Mouse (Mus musculus) megakaryocyte, embryonic 14.5 days (primary cell): ENCODE measurements at regions not wholly inside any gene's neighbourhood (a gene's known extent, or its start where the extent isn't known, plus 50 kb on each side); places are given as distances from the start of the nearest gene placed in this dataset.

ENCODE experiments used
- H3K27me3 ChIP-seq: replicated peaks from 2 replicates; pipeline ENCODE3; 2012; ENCODE audit warnings: inconsistent platforms
- H3K36me3 ChIP-seq: replicated peaks from 2 replicates; pipeline ENCODE3; 2012; ENCODE audit warnings: low read length, inconsistent platforms, mixed read lengths
- H3K4me1 ChIP-seq: 2 replicates; pipeline ENCODE4 v1.6.1; 2012; ENCODE audit warnings: inconsistent platforms
- H3K4me3 ChIP-seq: replicated peaks from 2 replicates; pipeline ENCODE3; 2012; ENCODE audit warnings: moderate library complexity, mild to moderate bottlenecking, inconsistent platforms
- H3K9me3 ChIP-seq: 2 replicates; pipeline ENCODE4 v1.6.1; 2012; ENCODE audit warnings: inconsistent platforms
- FLI1 ChIP-seq: IDR thresholded peaks from 2 replicates; pipeline ENCODE4 v1.6.1; 2012; ENCODE audit warnings: low read length, inconsistent platforms, mixed read lengths
- GATA1 ChIP-seq: IDR thresholded peaks from 3 replicates; pipeline ENCODE4 v1.6.1; 2012; ENCODE audit warnings: mixed read lengths, low read length, inconsistent platforms, borderline replicate concordance

GRCm38 (mm10) chr19:59715086-59715485, 228.4 kb downstream of the Rab11fip2 start:
- Histone ChIP-seq H3K27me3 (no peaks in the 10 kb centered on the region), H3K4me3 (no peak overlapping the region), H3K4me1 (no peaks in the 10 kb centered on the region), H3K9me3 (no peaks in the 10 kb centered on the region), H3K36me3 (no peaks in the 10 kb centered on the region)
- TF ChIP-seq GATA1 (no peak), FLI1 (no peak)

- no peaks in the 10 kb centered on the region for H3K27me3 ChIP-seq
- H3K4me1 ChIP-seq: no peaks in the 10 kb centered on the region
- peaks cover 5% of the 10 kb centered on the region; the same call in 1 of the 2 replicates for H3K9me3 ChIP-seq
- no peak overlapping the region for H3K4me3 ChIP-seq
- no peaks in the 10 kb centered on the region for H3K36me3 ChIP-seq
- TF ChIP-seq FLI1 (no peak), GATA1 (no peak)
Measured at GRCm38 (mm10) chr19:59717813-59718483, 225.5 kb downstream of the Rab11fip2 start.

GRCm38 (mm10) chr19:59738541-59738940, 204.9 kb downstream of the Rab11fip2 start:
- no peaks in the 10 kb centered on the region for H3K27me3 ChIP-seq
- no peaks in the 10 kb centered on the region for H3K4me1 ChIP-seq
- H3K36me3 ChIP-seq: no peaks in the 10 kb centered on the region
- TF ChIP-seq FLI1 (no peak), GATA1 (no peak)
- no peak overlapping the region for H3K4me3 ChIP-seq
- no peaks in the 10 kb centered on the region for H3K9me3 ChIP-seq

GRCm38 (mm10) chr19:59742946-59743345, 200.5 kb downstream of the Rab11fip2 start:
- Histone ChIP-seq H3K27me3 (no peaks in the 10 kb centered on the region), H3K4me1 (no peaks in the 10 kb centered on the region), H3K9me3 (no peaks in the 10 kb centered on the region; the same call in 1 of the 2 replicates), H3K36me3 (no peaks in the 10 kb centered on the region), H3K4me3 (no peak overlapping the region)
- TF ChIP-seq GATA1 (no peak), FLI1 (no peak)

- TF ChIP-seq FLI1 (no peak), GATA1 (no peak)
- H3K4me3 ChIP-seq: no peak overlapping the region
- no peaks in the 10 kb centered on the region for H3K27me3 ChIP-seq
- no peaks in the 10 kb centered on the region for H3K4me1 ChIP-seq
- no peaks in the 10 kb centered on the region for H3K9me3 ChIP-seq
- H3K36me3 ChIP-seq: no peaks in the 10 kb centered on the region
Measured at GRCm38 (mm10) chr19:59761218-59761617, 182.2 kb downstream of the Rab11fip2 start.

GRCm38 (mm10) chr19:59784401-59785046, 158.9 kb downstream of the Rab11fip2 start:
- H3K27me3 ChIP-seq: no peaks in the 10 kb centered on the region
- TF ChIP-seq FLI1 (no peak), GATA1 (no peak)
- H3K4me1 ChIP-seq: peaks cover 4% of the 10 kb centered on the region; the same call in 1 of the 2 replicates
- H3K9me3 ChIP-seq: peaks cover 9% of the 10 kb centered on the region; the same call in 1 of the 2 replicates
- H3K36me3 ChIP-seq: no peaks in the 10 kb centered on the region
- no peak overlapping the region for H3K4me3 ChIP-seq

- Histone ChIP-seq H3K27me3 (no peaks in the 10 kb centered on the region), H3K4me1 (no peaks in the 10 kb centered on the region), H3K36me3 (no peaks in the 10 kb centered on the region), H3K9me3 (no peaks in the 10 kb centered on the region), H3K4me3 (no peak overlapping the region)
- TF ChIP-seq FLI1: no peak
Measured at GRCm38 (mm10) chr19:59831304-59831703, 112.2 kb downstream of the Rab11fip2 start.

GRCm38 (mm10) chr19:59837138-59837537, 106.3 kb downstream of the Rab11fip2 start:
- no peaks in the 10 kb centered on the region for H3K9me3 ChIP-seq
- no peaks in the 10 kb centered on the region for H3K4me1 ChIP-seq
- TF ChIP-seq GATA1 (no peak), FLI1 (no peak)
- H3K36me3 ChIP-seq: no peaks in the 10 kb centered on the region
- no peaks in the 10 kb centered on the region for H3K27me3 ChIP-seq
- H3K4me3 ChIP-seq: no peak overlapping the region

GRCm38 (mm10) chr19:59837628-59838027, 105.8 kb downstream of the Rab11fip2 start:
- H3K4me1 ChIP-seq: no peaks in the 10 kb centered on the region
- H3K27me3 ChIP-seq: no peaks in the 10 kb centered on the region
- TF ChIP-seq GATA1: no peak
- H3K4me3 ChIP-seq: no peak overlapping the region
- no peaks in the 10 kb centered on the region for H3K36me3 ChIP-seq
- no peaks in the 10 kb centered on the region for H3K9me3 ChIP-seq

- Histone ChIP-seq H3K36me3 (no peaks in the 10 kb centered on the region), H3K9me3 (no peaks in the 10 kb centered on the region), H3K4me1 (no peaks in the 10 kb centered on the region), H3K4me3 (no peak overlapping the region), H3K27me3 (no peaks in the 10 kb centered on the region)
- TF ChIP-seq FLI1: no peak
- TF ChIP-seq GATA1: no peak
Measured at GRCm38 (mm10) chr19:59844270-59844669, 99.2 kb downstream of the Rab11fip2 start.

GRCm38 (mm10) chr19:59846807-59847206, 96.6 kb downstream of the Rab11fip2 start:
- no peak for TF ChIP-seq GATA1
- no peak for TF ChIP-seq FLI1
- H3K4me1 ChIP-seq: no peaks in the 10 kb centered on the region
- H3K9me3 ChIP-seq: no peaks in the 10 kb centered on the region
- H3K27me3 ChIP-seq: no peaks in the 10 kb centered on the region
- H3K4me3 ChIP-seq: no peak overlapping the region
- H3K36me3 ChIP-seq: no peaks in the 10 kb centered on the region
